Mouse (Mus musculus): ENCODE results near the gene Gm2001. TPM values are rescaled to one million over a fixed set of nuclear protein-coding genes. Genes with fewer than 3 reads are reported as not detected.

Gm2001 gene
- 0.95 TPM for polyA plus RNA-seq (2017; shearing (Covaris generic))

GRCm38 (mm10) chr12:87842239-87842638, at the start of gene Gm2001:
Gene Gm2001, minus strand, starts transcription at chr12:87842339.

GRCm38 (mm10) chr12:87873772-87874171, 31.6 kb upstream of the Gm2001 start, which contains the start of gene Gm2016:
Gene Gm2016, plus strand, starts transcription at chr12:87874072.

GRCm38 (mm10) chr12:87816277-87816676, 25.9 kb downstream of the Gm2001 start, which contains the start of gene BB287469:
Gene BB287469, plus strand, starts transcription at chr12:87816577.

GRCm38 (mm10) chr12:87795212-87795611, 46.9 kb downstream of the Gm2001 start, which contains the start of gene Gm21936:
Gene Gm21936, plus strand, starts transcription at chr12:87795512.

Other genes starting within 250 kb of the Gm2001 start
- not detected for gene Oog1, start 239.7 kb downstream of the Gm2001 start, polyA plus RNA-seq (2017; shearing (Covaris generic))
- not detected for gene Gm4027, start 223.5 kb downstream of the Gm2001 start, polyA plus RNA-seq (2017; shearing (Covaris generic))
- 0.95 TPM for gene Gm16381, start 197.7 kb downstream of the Gm2001 start, polyA plus RNA-seq (2017; shearing (Covaris generic))
- not detected for gene Gm21319, start 66.6 kb downstream of the Gm2001 start, polyA plus RNA-seq (2017; shearing (Covaris generic))
- gene Gm21936, start 46.8 kb downstream of the Gm2001 start, polyA plus RNA-seq (2017; shearing (Covaris generic)): 1.2 TPM
- 1.1 TPM for gene BB287469, start 25.8 kb downstream of the Gm2001 start, polyA plus RNA-seq (2017; shearing (Covaris generic))
- gene Gm2016, start 31.7 kb upstream of the Gm2001 start, polyA plus RNA-seq (2017; shearing (Covaris generic)): not detected
- gene Gm2022, start 53.0 kb upstream of the Gm2001 start, polyA plus RNA-seq (2017; shearing (Covaris generic)): not detected
- not detected for gene Gm2035, start 77.5 kb upstream of the Gm2001 start, polyA plus RNA-seq (2017; shearing (Covaris generic))
- not detected for gene Gm2042, start 111.7 kb upstream of the Gm2001 start, polyA plus RNA-seq (2017; shearing (Covaris generic))
- gene Gm2075, start 169.5 kb upstream of the Gm2001 start, polyA plus RNA-seq (2017; shearing (Covaris generic)): not detected
- not detected for gene Gm6803, start 176.4 kb upstream of the Gm2001 start, polyA plus RNA-seq (2017; shearing (Covaris generic))
- not detected for gene Gm2056, start 184.7 kb upstream of the Gm2001 start, polyA plus RNA-seq (2017; shearing (Covaris generic))
- not detected for gene Gm16368, start 241.4 kb upstream of the Gm2001 start, polyA plus RNA-seq (2017; shearing (Covaris generic))